Mouse (Mus musculus): ENCODE data around the gene Cpne9. TPM values are rescaled to one million over a fixed set of nuclear protein-coding genes. Genes with fewer than 3 reads are reported as not detected.

Gene Cpne9
- polyA plus RNA-seq, 1 experiment from 2014 or later = 0.11 TPM

DNA sequence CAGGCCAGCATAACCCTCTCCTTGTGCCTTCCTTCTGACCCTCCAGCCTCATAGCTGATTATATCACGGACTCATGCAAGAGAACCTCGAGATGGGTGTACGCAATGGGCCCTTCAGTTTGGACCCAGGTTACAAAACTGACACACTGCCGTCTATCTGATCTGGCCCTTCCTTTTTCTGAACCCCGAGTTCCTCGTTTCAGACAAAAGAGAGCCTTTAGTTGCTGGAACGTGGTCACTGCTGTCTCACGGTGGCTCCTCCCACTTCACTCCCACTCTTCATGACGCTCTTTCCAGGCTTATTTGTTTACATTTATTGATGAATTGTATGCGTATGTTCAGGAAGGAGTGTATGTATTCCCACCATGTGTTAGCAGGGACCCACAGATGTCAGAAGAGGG, 69.5 kb downstream of the Cpne9 start:
- Histone ChIP-seq H3K27me3 (ENCODE audit: control insufficient read depth, insufficient read depth, low read length) (no peaks in the 10 kb centered on the region), H3K4me1 (ENCODE audit: control insufficient read depth, insufficient read depth, low read length) (no peaks in the 10 kb centered on the region), H3K27ac (replicated peaks; ENCODE audit: low read depth, low read length) (no peak overlapping the region), H3K9ac (ENCODE audit: low read length) (no peak overlapping the region), H3K36me3 (ENCODE audit: control insufficient read depth, insufficient read depth, low read length) (no peaks in the 10 kb centered on the region), H3K4me3 (ENCODE audit: low read depth, low read length) (no peak overlapping the region), H3K4me2 (ENCODE audit: low read depth, severe bottlenecking) (no peak overlapping the region), H3K9me3 (ENCODE audit: control insufficient read depth, low read length) (no peaks in the 10 kb centered on the region)
- no peak for DNase-seq (ENCODE audit: low spot score)
- ATAC-seq (ENCODE audit: insufficient number of reproducible peaks, low FRiP score, low TSS enrichment, low read depth) = no peak
- WGBS = 68% methylated on average over 10 of the region's 10 CpGs

DNA sequence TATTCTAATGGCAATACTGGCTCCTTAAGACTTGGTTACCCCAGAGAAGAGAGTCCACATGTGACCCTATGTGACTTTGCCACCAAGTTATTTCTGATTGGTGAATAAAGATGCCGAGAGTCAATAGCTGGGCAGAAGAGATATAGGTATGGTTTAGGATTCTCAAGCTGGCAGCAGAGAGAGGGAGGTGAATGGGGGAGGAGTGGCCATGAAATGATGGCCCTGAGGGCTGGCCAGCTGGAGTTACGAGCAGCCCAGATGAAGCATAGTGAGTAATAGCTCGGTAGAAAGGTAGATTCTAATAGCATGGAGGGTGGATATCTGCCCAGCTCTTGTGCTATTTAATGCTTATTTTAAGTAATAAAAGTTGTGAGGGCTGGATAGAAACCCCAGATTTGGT, 70.7 kb downstream of the Cpne9 start:
- no peak for ATAC-seq (ENCODE audit: insufficient number of reproducible peaks, low FRiP score, low TSS enrichment, low read depth)
- no peak overlapping the region for H3K4me2 ChIP-seq (ENCODE audit: low read depth, severe bottlenecking)

DNA sequence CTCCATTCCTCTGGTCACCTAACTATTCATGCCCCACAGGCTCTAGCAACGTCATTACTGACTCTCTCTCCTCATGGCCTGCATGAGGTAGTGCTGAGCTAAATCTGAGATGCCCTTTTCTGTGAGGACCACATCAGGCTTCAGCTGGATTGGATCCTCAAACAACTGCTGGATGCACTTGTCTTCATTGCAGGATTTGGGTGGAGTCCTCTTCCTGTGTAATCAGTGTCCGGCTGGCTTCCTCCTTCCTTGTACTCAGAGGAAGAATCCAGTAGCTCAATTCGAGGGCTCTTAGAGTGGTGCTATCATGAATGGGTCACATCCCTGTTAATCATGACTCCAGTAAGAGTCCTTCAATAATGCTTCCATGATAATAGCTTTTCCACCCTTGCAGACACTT, 71.6 kb downstream of the Cpne9 start:
- Histone ChIP-seq H3K4me1 (ENCODE audit: control insufficient read depth, insufficient read depth, low read length) (no peaks in the 10 kb centered on the region), H3K4me2 (ENCODE audit: low read depth, severe bottlenecking) (no peak overlapping the region), H3K9ac (ENCODE audit: low read length) (no peak overlapping the region), H3K27me3 (ENCODE audit: control insufficient read depth, insufficient read depth, low read length) (no peaks in the 10 kb centered on the region), H3K9me3 (ENCODE audit: control insufficient read depth, low read length) (no peaks in the 10 kb centered on the region), H3K27ac (replicated peaks; ENCODE audit: low read depth, low read length) (no peak overlapping the region), H3K4me3 (ENCODE audit: low read depth, low read length) (no peak overlapping the region), H3K36me3 (ENCODE audit: control insufficient read depth, insufficient read depth, low read length) (no peaks in the 10 kb centered on the region)
- ATAC-seq (ENCODE audit: insufficient number of reproducible peaks, low FRiP score, low TSS enrichment, low read depth) (no peak), DNase-seq (ENCODE audit: low spot score) (no peak)
- WGBS = 84% methylated on average over 3 of the region's 3 CpGs

More for the DNA sequence above, 70.7 kb downstream of the Cpne9 start:
- Histone ChIP-seq H3K4me1 (ENCODE audit: control insufficient read depth, insufficient read depth, low read length) (no peaks in the 10 kb centered on the region), H3K27ac (replicated peaks; ENCODE audit: low read depth, low read length) (no peak overlapping the region), H3K4me3 (ENCODE audit: low read depth, low read length) (no peak overlapping the region), H3K9me3 (ENCODE audit: control insufficient read depth, low read length) (no peaks in the 10 kb centered on the region), H3K36me3 (ENCODE audit: control insufficient read depth, insufficient read depth, low read length) (no peaks in the 10 kb centered on the region), H3K27me3 (ENCODE audit: control insufficient read depth, insufficient read depth, low read length) (no peaks in the 10 kb centered on the region), H3K9ac (ENCODE audit: low read length) (no peak overlapping the region)
- no peak for DNase-seq (ENCODE audit: low spot score)
- WGBS = 63% methylated on average over 3 of the region's 3 CpGs

Other genes starting within 250 kb of the Cpne9 start
- gene Thumpd3, start 236.1 kb upstream of the Cpne9 start, polyA plus RNA-seq (2014; fragmentation: Nextera tagmentation; extraction: Ambion mirVana) = 40.9 and 42.4 TPM in 2 replicates
- gene Setd5, start 204.9 kb upstream of the Cpne9 start, polyA plus RNA-seq (2014; fragmentation: Nextera tagmentation; extraction: Ambion mirVana) = 90.7 and 98.6 TPM in 2 replicates
- gene Lhfpl4, start 86.9 kb upstream of the Cpne9 start, polyA plus RNA-seq (2014; fragmentation: Nextera tagmentation; extraction: Ambion mirVana) = 0.58 and 0.65 TPM in 2 replicates
- gene Mtmr14, start 44.5 kb upstream of the Cpne9 start, polyA plus RNA-seq (2014; fragmentation: Nextera tagmentation; extraction: Ambion mirVana) = 41.8 and 47.2 TPM in 2 replicates
- gene Brpf1, start 24.8 kb downstream of the Cpne9 start, polyA plus RNA-seq (2014; fragmentation: Nextera tagmentation; extraction: Ambion mirVana) = 26.4 and 29.2 TPM in 2 replicates
- gene Ogg1, start 44.7 kb downstream of the Cpne9 start, polyA plus RNA-seq (2014; fragmentation: Nextera tagmentation; extraction: Ambion mirVana) = 15.1 and 16.2 TPM in 2 replicates
- 62.2 and 62.6 TPM in 2 replicates for gene Camk1, start 61.7 kb downstream of the Cpne9 start, polyA plus RNA-seq (2014; fragmentation: Nextera tagmentation; extraction: Ambion mirVana)
- gene Tada3, start 95.6 kb downstream of the Cpne9 start, polyA plus RNA-seq (2014; fragmentation: Nextera tagmentation; extraction: Ambion mirVana) = 52.6 and 53.7 TPM in 2 replicates
- 186 and 197 TPM in 2 replicates for gene Arpc4, start 95.8 kb downstream of the Cpne9 start, polyA plus RNA-seq (2014; fragmentation: Nextera tagmentation; extraction: Ambion mirVana)
- 2.1 and 3.0 TPM in 2 replicates for gene Ttll3, start 107.0 kb downstream of the Cpne9 start, polyA plus RNA-seq (2014; fragmentation: Nextera tagmentation; extraction: Ambion mirVana)
- 34.9 and 39.0 TPM in 2 replicates for gene Rpusd3, start 137.0 kb downstream of the Cpne9 start, polyA plus RNA-seq (2014; fragmentation: Nextera tagmentation; extraction: Ambion mirVana)
- not detected in 2 replicates for gene Cidec, start 153.5 kb downstream of the Cpne9 start, polyA plus RNA-seq (2014; fragmentation: Nextera tagmentation; extraction: Ambion mirVana)
- gene Jagn1, start 160.3 kb downstream of the Cpne9 start, polyA plus RNA-seq (2014; fragmentation: Nextera tagmentation; extraction: Ambion mirVana) = 71.0 and 76.1 TPM in 2 replicates
- gene Il17re, start 176.2 kb downstream of the Cpne9 start, polyA plus RNA-seq (2014; fragmentation: Nextera tagmentation; extraction: Ambion mirVana) = 1.2 and 1.5 TPM in 2 replicates
- gene Il17rc, start 189.1 kb downstream of the Cpne9 start, polyA plus RNA-seq (2014; fragmentation: Nextera tagmentation; extraction: Ambion mirVana) = 2.4 and 3.2 TPM in 2 replicates
- gene Creld1, start 201.0 kb downstream of the Cpne9 start, polyA plus RNA-seq (2014; fragmentation: Nextera tagmentation; extraction: Ambion mirVana) = 11.2 and 11.8 TPM in 2 replicates
- 0.31 and 0.33 TPM in 2 replicates for gene Prrt3, start 219.6 kb downstream of the Cpne9 start, polyA plus RNA-seq (2014; fragmentation: Nextera tagmentation; extraction: Ambion mirVana)
- 74.5 and 74.8 TPM in 2 replicates for gene Emc3, start 249.3 kb downstream of the Cpne9 start, polyA plus RNA-seq (2014; fragmentation: Nextera tagmentation; extraction: Ambion mirVana)
- gene Fancd2, start 249.4 kb downstream of the Cpne9 start, polyA plus RNA-seq (2014; fragmentation: Nextera tagmentation; extraction: Ambion mirVana) = 17.0 and 22.2 TPM in 2 replicates

All from limb, embryonic 11.5 days (tissue).